Mouse (Mus musculus): ENCODE data around the gene Clcn1. TPM values are rescaled to one million over a fixed set of nuclear protein-coding genes. Genes with fewer than 3 reads are reported as not detected.

Clcn1 gene
- total RNA-seq, 1 experiment from 2014 or later: not detected

- ATAC-seq (replicated peaks in 1 of 2; ENCODE audit: insufficient read depth in 1 of 2, low FRiP score in 2 of 2, low TSS enrichment in 1 of 2, low read depth in 1 of 2, poor library complexity in 2 of 2, severe bottlenecking in 2 of 2): no peak
These were observed 1.1 kb downstream of the Clcn1 start for GRCm38 (mm10) chr6:42287562-42287961.

- peak; percentile 83 to 90 for ATAC-seq (replicated peaks in 1 of 2; ENCODE audit: insufficient read depth in 1 of 2, low FRiP score in 2 of 2, low TSS enrichment in 1 of 2, low read depth in 1 of 2, poor library complexity in 2 of 2, severe bottlenecking in 2 of 2)
These were observed 6.8 kb downstream of the Clcn1 start for GRCm38 (mm10) chr6:42293327-42293726.

- ATAC-seq (replicated peaks in 1 of 2; ENCODE audit: insufficient read depth in 1 of 2, low FRiP score in 2 of 2, low TSS enrichment in 1 of 2, low read depth in 1 of 2, poor library complexity in 2 of 2, severe bottlenecking in 2 of 2): no peak
These were observed 9.1 kb downstream of the Clcn1 start for GRCm38 (mm10) chr6:42295549-42296094.

GRCm38 (mm10) chr6:42299362-42299761 lies 12.9 kb downstream of the Clcn1 start:
- ATAC-seq (replicated peaks in 1 of 2; ENCODE audit: insufficient read depth in 1 of 2, low FRiP score in 2 of 2, low TSS enrichment in 1 of 2, low read depth in 1 of 2, poor library complexity in 2 of 2, severe bottlenecking in 2 of 2): peak; percentile 79 to 88

- ATAC-seq (replicated peaks in 1 of 2; ENCODE audit: insufficient read depth in 1 of 2, low FRiP score in 2 of 2, low TSS enrichment in 1 of 2, low read depth in 1 of 2, poor library complexity in 2 of 2, severe bottlenecking in 2 of 2): 0 out of 4 replicates have a peak, but pooled peaks of 1 of the 2 experiments have one; percentile 24
These were observed 23.4 kb downstream of the Clcn1 start for GRCm38 (mm10) chr6:42309816-42310378.

- peak; percentile 89 to 94 for ATAC-seq (replicated peaks in 1 of 2; ENCODE audit: insufficient read depth in 1 of 2, low FRiP score in 2 of 2, low TSS enrichment in 1 of 2, low read depth in 1 of 2, poor library complexity in 2 of 2, severe bottlenecking in 2 of 2)
These were observed 24.1 kb downstream of the Clcn1 start for GRCm38 (mm10) chr6:42310427-42311053.

- ATAC-seq (replicated peaks in 1 of 2; ENCODE audit: insufficient read depth in 1 of 2, low FRiP score in 2 of 2, low TSS enrichment in 1 of 2, low read depth in 1 of 2, poor library complexity in 2 of 2, severe bottlenecking in 2 of 2): no peak
These were observed 31.8 kb downstream of the Clcn1 start for GRCm38 (mm10) chr6:42318293-42318692.

GRCm38 (mm10) chr6:42323371-42324066 lies 37.0 kb downstream of the Clcn1 start:
- no peak for ATAC-seq (replicated peaks in 1 of 2; ENCODE audit: insufficient read depth in 1 of 2, low FRiP score in 2 of 2, low TSS enrichment in 1 of 2, low read depth in 1 of 2, poor library complexity in 2 of 2, severe bottlenecking in 2 of 2)

- ATAC-seq (replicated peaks in 1 of 2; ENCODE audit: insufficient read depth in 1 of 2, low FRiP score in 2 of 2, low TSS enrichment in 1 of 2, low read depth in 1 of 2, poor library complexity in 2 of 2, severe bottlenecking in 2 of 2): peak in 1 of 2 experiments; percentile 29; a peak in 1 of 4 replicates
These were observed 37.6 kb downstream of the Clcn1 start for GRCm38 (mm10) chr6:42324067-42324481.

GRCm38 (mm10) chr6:42324482-42325267 lies 38.2 kb downstream of the Clcn1 start, which contains the start of gene Fam131b:
Gene Fam131b, minus strand, starts transcription at chr6:42324643.
- ATAC-seq (replicated peaks in 1 of 2; ENCODE audit: insufficient read depth in 1 of 2, low FRiP score in 2 of 2, low TSS enrichment in 1 of 2, low read depth in 1 of 2, poor library complexity in 2 of 2, severe bottlenecking in 2 of 2): peak; percentile 8 to 29; a peak in 2 of 4 replicates

GRCm38 (mm10) chr6:42325268-42325609 lies 38.8 kb downstream of the Clcn1 start:
- ATAC-seq (replicated peaks in 1 of 2; ENCODE audit: insufficient read depth in 1 of 2, low FRiP score in 2 of 2, low TSS enrichment in 1 of 2, low read depth in 1 of 2, poor library complexity in 2 of 2, severe bottlenecking in 2 of 2): peak; percentile 72 to 75

- no peak for ATAC-seq (replicated peaks in 1 of 2; ENCODE audit: insufficient read depth in 1 of 2, low FRiP score in 2 of 2, low TSS enrichment in 1 of 2, low read depth in 1 of 2, poor library complexity in 2 of 2, severe bottlenecking in 2 of 2)
These were observed 40.0 kb downstream of the Clcn1 start for GRCm38 (mm10) chr6:42326509-42326908.

GRCm38 (mm10) chr6:42328757-42329156 lies 42.3 kb downstream of the Clcn1 start:
- ATAC-seq (replicated peaks in 1 of 2; ENCODE audit: insufficient read depth in 1 of 2, low FRiP score in 2 of 2, low TSS enrichment in 1 of 2, low read depth in 1 of 2, poor library complexity in 2 of 2, severe bottlenecking in 2 of 2): no peak

GRCm38 (mm10) chr6:42330216-42330615 lies 43.7 kb downstream of the Clcn1 start:
- no peak for ATAC-seq (replicated peaks in 1 of 2; ENCODE audit: insufficient read depth in 1 of 2, low FRiP score in 2 of 2, low TSS enrichment in 1 of 2, low read depth in 1 of 2, poor library complexity in 2 of 2, severe bottlenecking in 2 of 2)

GRCm38 (mm10) chr6:42330946-42331345 lies 44.5 kb downstream of the Clcn1 start:
- ATAC-seq (replicated peaks in 1 of 2; ENCODE audit: insufficient read depth in 1 of 2, low FRiP score in 2 of 2, low TSS enrichment in 1 of 2, low read depth in 1 of 2, poor library complexity in 2 of 2, severe bottlenecking in 2 of 2): no peak

GRCm38 (mm10) chr6:42339189-42339588 lies 52.7 kb downstream of the Clcn1 start:
- no peak for ATAC-seq (replicated peaks in 1 of 2; ENCODE audit: insufficient read depth in 1 of 2, low FRiP score in 2 of 2, low TSS enrichment in 1 of 2, low read depth in 1 of 2, poor library complexity in 2 of 2, severe bottlenecking in 2 of 2)

GRCm38 (mm10) chr6:42339981-42340380 lies 53.5 kb downstream of the Clcn1 start:
- ATAC-seq (replicated peaks in 1 of 2; ENCODE audit: insufficient read depth in 1 of 2, low FRiP score in 2 of 2, low TSS enrichment in 1 of 2, low read depth in 1 of 2, poor library complexity in 2 of 2, severe bottlenecking in 2 of 2): no peak
